Mouse (Mus musculus) heart, embryonic 14.5 days (tissue): Measurements from ENCODE around the gene Exosc7. TPM values are rescaled to one million over a fixed set of nuclear protein-coding genes. Genes with fewer than 3 reads are reported as not detected.

ENCODE experiments used
- ATAC-seq: fragments of 200-750 bp; cut with Nextera tagmentation; 2 replicates; pipeline ENCODE4 v1.8.0; 2017; ENCODE audit warnings: low read depth, moderate TSS enrichment; ENCODE audit not compliant: insufficient number of reproducible peaks, insufficient read depth, low FRiP score
- H3K27ac ChIP-seq, 2 experiments: fragments of 200-500 bp in 1 of 2; fragments of 300-500 bp in 1 of 2; sonication (generic) in 1 of 2; replicated peaks in 1 of 2; 2 replicates each; pipeline ENCODE4 v1.5.1; 2012 to 2014; ENCODE audit warnings: low read depth in 2 of 2, low read length in 2 of 2, control low read depth in 1 of 2, mild to moderate bottlenecking in 1 of 2, mixed read lengths in 1 of 2; ENCODE audit not compliant: control insufficient read depth in 1 of 2, insufficient read depth in 1 of 2
- H3K27me3 ChIP-seq: fragments of 300-500 bp; sonication (generic); 2 replicates; pipeline ENCODE4 v1.6.1; 2014; ENCODE audit warnings: mild to moderate bottlenecking, low read length, control low read depth; ENCODE audit not compliant: control insufficient read depth, insufficient read depth
- H3K36me3 ChIP-seq: fragments of 300-500 bp; sonication (generic); 2 replicates; pipeline ENCODE4 v1.6.1; 2014; ENCODE audit warnings: mild to moderate bottlenecking, control low read depth, low read length, mixed read lengths; ENCODE audit not compliant: control insufficient read depth, insufficient read depth
- H3K4me1 ChIP-seq, 2 experiments: fragments of 200-500 bp in 1 of 2; fragments of 300-500 bp in 1 of 2; sonication (generic) in 1 of 2; 2 replicates each; pipeline ENCODE4 v1.6.1; 2012 to 2014; ENCODE audit warnings: low read length in 2 of 2, control low read depth in 1 of 2, mixed read lengths in 1 of 2; ENCODE audit not compliant: control insufficient read depth in 2 of 2, insufficient read depth in 2 of 2
- H3K4me2 ChIP-seq: fragments of 300-500 bp; sonication (generic); 2 replicates; pipeline ENCODE4 v1.6.1; 2014; ENCODE audit warnings: mild to moderate bottlenecking, low read length
- H3K4me3 ChIP-seq, 2 experiments: fragments of 200-500 bp in 1 of 2; fragments of 300-500 bp in 1 of 2; sonication (generic) in 1 of 2; 2 replicates each; pipeline ENCODE4 v1.5.1; 2012 to 2014; ENCODE audit warnings: low read length in 2 of 2, mild to moderate bottlenecking in 2 of 2, control low read depth in 1 of 2, low read depth in 1 of 2, moderate library complexity in 1 of 2; ENCODE audit not compliant: control insufficient read depth in 1 of 2, insufficient read depth in 1 of 2
- H3K9ac ChIP-seq: fragments of 300-500 bp; sonication (generic); 2 replicates; pipeline ENCODE4 v1.6.1; 2014; ENCODE audit warnings: mild to moderate bottlenecking, low read length
- H3K9me3 ChIP-seq: fragments of 300-500 bp; sonication (generic); 2 replicates; pipeline ENCODE4 v1.6.1; 2016; ENCODE audit warnings: low read length, control low read depth; ENCODE audit not compliant: control insufficient read depth
- WGBS: fragments of 180-500 bp; shearing (Covaris S2); extraction: QIAGEN DNeasy Blood & Tissue Kit; methylation state at CpG from one replicate; pipeline ENCODE4 v1.1.7; 2014; 5-methylcytosine and 5-hydroxymethylcytosine counted together
- polyA plus RNA-seq: library from polyadenylated mRNA; unstranded; fragments of >200 nt; fragmentation: Nextera tagmentation; extraction: Ambion mirVana; gene quantifications from 2 replicates; pipeline ENCODE4 v1.2.1, GENCODE M21; 2014

The Exosc7 gene
- polyA plus RNA-seq, 1 experiment from 2014 or later, result 72.9 TPM

GRCm38 (mm10) chr9:123099631-123100455 lies 13.2 kb upstream of the Exosc7 start:
- peaks cover 63% of the 10 kb centered on the region for H3K36me3 ChIP-seq
- no peaks in the 10 kb centered on the region for H3K9me3 ChIP-seq
- no peak overlapping the region for H3K9ac ChIP-seq
- whole genome bisulfite sequencing, result 93% methylated on average over 16 of the region's 16 CpGs
- H3K4me3 ChIP-seq, result no peak overlapping the region
- ATAC-seq, result no peak
- H3K27me3 ChIP-seq, result no peaks in the 10 kb centered on the region
- H3K4me1 ChIP-seq, result no peaks in the 10 kb centered on the region
- no peak overlapping the region for H3K27ac ChIP-seq
- H3K4me2 ChIP-seq, result no peak overlapping the region

DNA sequence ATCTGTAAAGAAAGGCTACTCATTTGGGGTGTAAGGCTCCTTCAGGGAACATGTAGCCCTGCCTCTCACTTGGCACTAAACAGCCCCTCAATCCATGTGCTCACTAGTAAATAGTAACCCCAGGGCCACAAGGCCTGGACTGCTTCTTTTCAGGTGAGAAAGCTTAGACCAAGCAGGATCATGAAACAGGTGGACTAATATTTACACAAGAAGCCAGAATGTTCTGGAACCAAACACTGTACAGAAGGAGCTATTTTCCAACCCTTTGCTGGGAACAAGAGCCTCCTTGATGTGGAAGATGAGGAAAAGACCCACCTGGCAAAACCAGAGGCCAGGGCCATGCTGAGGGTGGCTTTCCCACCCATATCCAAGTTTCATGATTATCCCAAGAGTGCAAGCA lies 9.6 kb upstream of the Exosc7 start:
- H3K4me2 ChIP-seq, result no peak overlapping the region
- H3K9ac ChIP-seq, result no peak overlapping the region
- H3K4me3 ChIP-seq, result no peak overlapping the region
- H3K4me1 ChIP-seq, result no peaks in the 10 kb centered on the region
- no peak for ATAC-seq
- H3K27ac ChIP-seq, result no peak overlapping the region
- H3K27me3 ChIP-seq, result no peaks in the 10 kb centered on the region
- H3K9me3 ChIP-seq, result no peaks in the 10 kb centered on the region
- peaks cover 33% of the 10 kb centered on the region for H3K36me3 ChIP-seq

DNA sequence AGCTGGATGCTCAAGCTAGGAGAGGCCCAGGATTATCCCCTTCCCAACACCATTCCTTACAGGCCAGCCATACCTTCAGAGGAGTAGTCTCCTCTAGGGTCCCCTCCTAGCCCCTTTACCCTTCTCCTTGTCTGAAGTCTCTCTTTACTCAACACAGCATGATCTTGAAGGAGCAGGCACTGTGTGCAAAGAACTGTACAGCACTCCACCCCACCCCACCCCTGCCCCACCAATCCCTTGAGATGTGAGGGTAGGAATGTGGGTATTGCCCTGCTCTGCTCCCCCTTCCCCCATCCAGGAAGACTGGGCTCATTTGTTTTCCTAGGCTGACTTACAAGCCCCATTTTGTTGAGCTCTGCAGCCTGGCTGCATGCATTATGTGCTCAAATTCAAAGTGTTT lies 8.7 kb upstream of the Exosc7 start:
- ATAC-seq, result no peak
- Histone ChIP-seq H3K27ac (no peak overlapping the region), H3K4me2 (no peak overlapping the region)

GRCm38 (mm10) chr9:123107186-123107585 lies 5.8 kb upstream of the Exosc7 start:
- peak; percentile 64; the same call in 1 of the 2 replicates for ATAC-seq
- Histone ChIP-seq H3K9me3 (no peaks in the 10 kb centered on the region), H3K36me3 (peaks cover 10% of the 10 kb centered on the region), H3K27ac (no peak overlapping the region), H3K4me1 (peaks cover 0 to 6% of the 10 kb centered on the region in 2 experiments; a peak in 2 of 4 replicates), H3K4me2 (no peak overlapping the region), H3K4me3 (no peak overlapping the region), H3K9ac (no peak overlapping the region), H3K27me3 (no peaks in the 10 kb centered on the region)
- 89% methylated on average over 4 of the region's 4 CpGs for WGBS

More for the DNA sequence above, 8.7 kb upstream of the Exosc7 start:
- Histone ChIP-seq H3K9ac (no peak overlapping the region), H3K4me1 (no peaks in the 10 kb centered on the region), H3K36me3 (peaks cover 24% of the 10 kb centered on the region), H3K4me3 (no peak overlapping the region), H3K27me3 (no peaks in the 10 kb centered on the region), H3K9me3 (no peaks in the 10 kb centered on the region)

GRCm38 (mm10) chr9:123109188-123109587 lies 3.8 kb upstream of the Exosc7 start:
- ATAC-seq, result no peak
- H3K27ac ChIP-seq, result no peak overlapping the region
- WGBS, result 89% methylated on average over 7 of the region's 7 CpGs

GRCm38 (mm10) chr9:123111751-123112221 lies 1.2 kb upstream of the Exosc7 start:
- peaks cover 11% of the 10 kb centered on the region for H3K36me3 ChIP-seq
- no peaks in the 10 kb centered on the region for H3K9me3 ChIP-seq
- peaks cover 0 to 15% of the 10 kb centered on the region in 2 experiments; a peak in 3 of 4 replicates for H3K4me1 ChIP-seq
- peak overlapping the region; percentile 98 for H3K4me2 ChIP-seq
- no peak overlapping the region for H3K27ac ChIP-seq
- no peaks in the 10 kb centered on the region for H3K27me3 ChIP-seq
- peak overlapping the region in 1 of 2 experiments; percentile 95; a peak in 2 of 4 replicates for H3K4me3 ChIP-seq
- ATAC-seq, result no peak
- H3K9ac ChIP-seq, result peak overlapping the region; percentile 96
- 52% methylated on average over 8 of the region's 8 CpGs for WGBS

More at GRCm38 (mm10) chr9:123109188-123109587, 3.8 kb upstream of the Exosc7 start:
- H3K4me1 ChIP-seq, result peaks cover 0 to 15% of the 10 kb centered on the region in 2 experiments; a peak in 3 of 4 replicates
- no peak overlapping the region for H3K9ac ChIP-seq
- H3K36me3 ChIP-seq, result peaks cover 10% of the 10 kb centered on the region
- H3K4me2 ChIP-seq, result no peak overlapping the region
- no peak overlapping the region for H3K4me3 ChIP-seq
- H3K9me3 ChIP-seq, result no peaks in the 10 kb centered on the region
- no peaks in the 10 kb centered on the region for H3K27me3 ChIP-seq

DNA sequence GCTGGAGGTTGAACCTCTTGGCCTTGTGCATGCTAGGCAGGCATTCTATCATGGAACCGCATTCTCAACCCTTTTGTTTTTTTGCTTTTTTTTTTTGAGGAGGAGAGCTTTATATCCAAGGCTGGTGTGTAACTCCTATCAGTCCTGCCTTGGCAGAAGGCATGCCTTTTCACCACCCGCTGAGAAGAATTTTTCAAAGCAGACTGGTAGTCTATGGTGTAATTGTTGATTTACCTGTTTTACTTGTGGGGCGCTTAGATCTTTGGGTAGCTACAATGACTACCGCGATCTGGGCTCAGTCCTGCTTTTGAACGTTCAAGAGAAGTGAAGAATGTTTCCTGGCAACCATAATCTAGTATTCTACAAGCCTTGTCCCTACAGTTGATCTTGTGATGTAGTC lies 916 bp downstream of the Exosc7 start:
- Histone ChIP-seq H3K4me1 (peaks cover 0 to 15% of the 10 kb centered on the region in 2 experiments; a peak in 3 of 4 replicates), H3K36me3 (peaks cover 27% of the 10 kb centered on the region), H3K4me2 (peak overlapping the region; percentile 98), H3K4me3 (peak overlapping the region; percentile 62 to 95), H3K27me3 (no peaks in the 10 kb centered on the region), H3K27ac (peak overlapping the region in 1 of 2 experiments; percentile 92; a peak in 1 of 4 replicates), H3K9me3 (no peaks in the 10 kb centered on the region), H3K9ac (peak overlapping the region; percentile 96)
- ATAC-seq, result no peak
- 58% methylated on average over 6 of the region's 6 CpGs for WGBS
